Mouse (Mus musculus): ENCODE data around the gene Hoxc12.

DNA sequence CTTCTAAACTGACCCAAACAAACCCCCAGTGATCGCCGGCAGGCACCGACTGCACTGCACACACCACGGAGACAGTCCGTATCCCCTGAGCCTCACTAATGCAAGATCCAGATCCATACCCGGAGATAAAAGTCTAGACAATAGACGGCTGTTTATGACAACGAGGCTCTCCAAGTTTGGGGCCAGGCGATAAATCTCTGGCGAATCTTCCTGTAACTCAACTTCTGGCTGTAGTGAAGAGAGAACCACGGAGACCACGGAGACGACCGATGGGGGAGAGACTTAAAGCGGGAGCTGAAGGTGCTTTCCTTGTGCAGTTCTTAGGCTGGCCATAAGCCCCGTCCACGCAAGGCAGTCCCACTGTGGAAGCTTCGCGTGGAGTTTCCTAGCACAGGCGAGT is 13.1 kb downstream of the Hoxc12 start:
- TF ChIP-seq POLR2A (IDR thresholded peaks at IDR 0.05; ENCODE audit: borderline replicate concordance, insufficient read depth, low read length) (no peak), CTCF (IDR thresholded peaks at IDR 0.05; ENCODE audit: borderline replicate concordance, insufficient read depth, low read depth, low read length) (no peak)

Measured in cerebellum, adult 2 months (tissue).